In genomic region chr3:58843415-58843814, GRCm38 (mm10) we compare ENCODE assay signal across 11 mouse cellular contexts. TPM values are rescaled to one million over a fixed set of nuclear protein-coding genes. Genes with fewer than 3 reads are reported as not detected.
DNase-seq lines count a peak whose midpoint lies in the region; ATAC-seq and TF ChIP-seq lines count a peak whose summit lies in the region.
"Had no signal": no experiment of that assay in that cellular context is flagged by ENCODE, and none has a peak within 500 bp of the region (broad histone marks: within the 10 kb centered on the region; RNA-seq: fewer than 3 reads in every experiment).

No protein-coding gene starts in this region.

- TF ChIP-seq CTCF in intestine, postnatal 0 days (IDR thresholded peaks at IDR 0.05; ENCODE audit: low read depth), result peak; percentile 67

- H3K27ac ChIP-seq in intestine, postnatal 0 days (ENCODE audit: low read depth, low read length), result no peak overlapping the region
- no peak overlapping the region for H3K27ac ChIP-seq in intestine, embryonic 16.5 days (ENCODE audit: low read length)
- H3K27ac ChIP-seq: liver, embryonic 15.5 days had no signal

- DNase-seq in 416B (ENCODE audit: low read depth) (peak; percentile 51), R1 (ENCODE audit: low read depth, low spot score) (peak; percentile 13)
- peak; percentile 4 for DNase-seq in forelimb bud, embryonic 11.5 days (ENCODE audit: low read depth, low spot score)
- no peak for DNase-seq in left cerebral cortex, postnatal 10 days (ENCODE audit: extremely low spot score in 1 of 2, low spot score in 2 of 2)
- no peak for DNase-seq in gastrocnemius, postnatal 14 days
- DNase-seq: heart, postnatal 36 days had no signal

- H3K27me3 ChIP-seq in intestine, postnatal 0 days (replicated peaks; ENCODE audit: control insufficient read depth, insufficient read depth, low read length), result no peaks in the 10 kb centered on the region
- H3K27me3 ChIP-seq in intestine, embryonic 16.5 days (replicated peaks; ENCODE audit: control insufficient read depth, insufficient read depth, low read length), result no peaks in the 10 kb centered on the region
- H3K27me3 ChIP-seq: liver, embryonic 15.5 days had no signal

- H3K36me3 ChIP-seq in intestine, postnatal 0 days (ENCODE audit: control insufficient read depth, insufficient read depth), result no peaks in the 10 kb centered on the region
- no peaks in the 10 kb centered on the region for H3K36me3 ChIP-seq in intestine, embryonic 16.5 days (ENCODE audit: control insufficient read depth, insufficient read depth, low read length)
- H3K36me3 ChIP-seq: liver, embryonic 15.5 days had no signal

- H3K4me2 ChIP-seq in intestine, postnatal 0 days (replicated peaks; ENCODE audit: low read depth), result no peak overlapping the region
- no peak overlapping the region for H3K4me2 ChIP-seq in intestine, embryonic 16.5 days (ENCODE audit: low read depth, low read length)
- H3K4me2 ChIP-seq: liver, embryonic 15.5 days had no signal

- no peak for ATAC-seq in intestine, postnatal 0 days
- ATAC-seq in intestine, embryonic 16.5 days, result no peak
- ATAC-seq in erythroid progenitor cell, adult 5-6 weeks (replicated peaks; ENCODE audit: low FRiP score, poor library complexity, severe bottlenecking), result no peak

- intact Hi-C loops in left cerebral cortex, postnatal 10 days (cut with DNase I), result no loop called here
- intact Hi-C loops in gastrocnemius, postnatal 14 days (cut with DNase I; ENCODE audit: low total_unique reads), result no loop called here

- no peaks in the 10 kb centered on the region for H3K9me3 ChIP-seq in intestine, postnatal 0 days (ENCODE audit: control insufficient read depth)
- H3K9me3 ChIP-seq in intestine, embryonic 16.5 days (ENCODE audit: control insufficient read depth, low read length), result no peaks in the 10 kb centered on the region
- H3K9me3 ChIP-seq: liver, embryonic 15.5 days had no signal

- H3K9ac ChIP-seq in intestine, postnatal 0 days (ENCODE audit: low read depth, low read length), result no peak overlapping the region
- H3K9ac ChIP-seq in intestine, embryonic 16.5 days (ENCODE audit: low read depth, low read length), result no peak overlapping the region
- H3K9ac ChIP-seq: liver, embryonic 15.5 days had no signal

- no peaks in the 10 kb centered on the region for H3K4me1 ChIP-seq in intestine, postnatal 0 days (replicated peaks; ENCODE audit: control insufficient read depth, insufficient read depth, low read length)
- no peaks in the 10 kb centered on the region for H3K4me1 ChIP-seq in intestine, embryonic 16.5 days (ENCODE audit: control insufficient read depth, insufficient read depth, low read length)
- H3K4me1 ChIP-seq: liver, embryonic 15.5 days had no signal

- WGBS in intestine, postnatal 0 days, result 55% methylated on average over 1 of the region's 1 CpGs
- WGBS in intestine, embryonic 16.5 days, result 44% methylated on average over 1 of the region's 1 CpGs

- no peak overlapping the region for H3K4me3 ChIP-seq in intestine, postnatal 0 days (ENCODE audit: low read depth, low read length)
- no peak overlapping the region for H3K4me3 ChIP-seq in intestine, embryonic 16.5 days (ENCODE audit: low read length)
- H3K4me3 ChIP-seq: liver, embryonic 15.5 days had no signal

RNA-seq across cellular contexts. Expression of gene Mindy4b-ps, which starts 21.3 kb away (rescaled TPM):
- polyA plus RNA-seq in intestine, postnatal 0 days (2015; fragmentation: Nextera tagmentation; extraction: Ambion mirVana), result not detected in 2 replicates
- not detected in 2 replicates for polyA plus RNA-seq in intestine, embryonic 16.5 days (2015; fragmentation: Nextera tagmentation; extraction: Ambion mirVana)
- total RNA-seq in left cerebral cortex, postnatal 10 days (2021), result 1 to 10 TPM; 1.1 TPM
- not detected in 2 replicates for total RNA-seq in erythroid progenitor cell, adult 5-6 weeks (2015; ENCODE audit: low replicate concordance)
- total RNA-seq in erythroid progenitor cell, adult 5-6 weeks (2017; ENCODE audit: low replicate concordance), result not detected in 2 replicates
- total RNA-seq in gastrocnemius, postnatal 14 days (2021), result not detected
- polyA plus RNA-seq: liver, embryonic 15.5 days; small intestine, adult 2 months had no signal

RNA-seq across cellular contexts. Expression of gene Clrn1, which starts 41.7 kb away (rescaled TPM):
- not detected in 2 replicates for polyA plus RNA-seq in intestine, postnatal 0 days (2015; fragmentation: Nextera tagmentation; extraction: Ambion mirVana)
- polyA plus RNA-seq in intestine, embryonic 16.5 days (2015; fragmentation: Nextera tagmentation; extraction: Ambion mirVana), result not detected in 2 replicates
- total RNA-seq in left cerebral cortex, postnatal 10 days (2021), result 1 to 10 TPM; 2.0 to 2.7 TPM
- 4.2 TPM in 1 of 2 replicates, not detected in the other for total RNA-seq in erythroid progenitor cell, adult 5-6 weeks (2015; ENCODE audit: low replicate concordance)
- not detected in 2 replicates for total RNA-seq in erythroid progenitor cell, adult 5-6 weeks (2017; ENCODE audit: low replicate concordance)
- total RNA-seq in gastrocnemius, postnatal 14 days (2021), result not detected
- total RNA-seq: heart, postnatal 36 days had no signal
- polyA plus RNA-seq: liver, embryonic 15.5 days; small intestine, adult 2 months had no signal

Comparison
In these comparisons a context has a peak if more than half of its experiments do, and no peak if none do; other contexts are left out.
1. DNase-seq: peak in 416B (single experiment), R1 (single experiment) and forelimb bud, embryonic 11.5 days (single experiment); none in left cerebral cortex, postnatal 10 days (0 of 2) and gastrocnemius, postnatal 14 days (single experiment).